Mouse (Mus musculus): Measurements from ENCODE around the gene Kank2.
"Not testable (repeated sequence)": the region's sequence is repeated elsewhere in the genome, so short reads cannot be mapped to it uniquely, and the experiment has no call there.

Gene Kank2

DNA sequence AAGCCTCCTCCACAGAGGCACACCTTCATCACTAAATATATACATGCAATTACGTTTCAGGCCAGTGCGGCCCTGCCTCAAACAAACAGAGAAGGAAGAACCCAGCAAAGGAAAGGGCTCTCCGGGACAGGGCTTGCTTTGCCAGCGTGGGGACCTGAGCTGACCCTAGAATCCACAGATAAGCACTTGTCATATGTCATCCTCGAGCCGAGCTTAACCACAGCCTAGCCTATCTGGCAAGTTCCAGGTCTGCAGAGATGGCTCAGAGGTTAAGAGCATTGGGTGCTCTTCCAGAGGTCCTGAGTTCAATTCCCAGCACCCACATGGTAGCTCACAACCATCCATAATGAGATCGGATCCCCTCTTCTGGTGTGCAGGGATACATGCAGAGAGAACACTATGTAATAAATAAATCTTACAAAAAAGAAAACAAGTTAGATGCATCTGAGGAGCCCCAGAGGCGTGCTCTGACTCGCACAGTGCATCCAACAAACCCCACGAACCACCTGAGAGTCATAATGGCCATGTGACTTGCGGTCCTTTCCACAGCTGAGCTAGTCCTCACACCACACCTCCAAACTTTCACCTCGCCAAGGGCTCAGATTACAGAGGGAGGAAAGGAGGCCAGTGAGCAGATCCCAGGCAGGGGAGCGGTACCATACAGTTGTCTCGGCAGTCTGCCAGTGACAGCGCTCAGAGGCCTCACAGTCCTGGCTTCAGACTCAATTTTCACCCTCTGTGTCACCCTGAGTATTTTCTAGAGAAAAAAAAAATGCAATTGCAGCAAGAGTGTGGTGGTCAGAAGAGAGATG lies 16.7 kb downstream of the Kank2 start:
- DNase-seq: peak in 1 of 2 experiments; percentile 43

DNA sequence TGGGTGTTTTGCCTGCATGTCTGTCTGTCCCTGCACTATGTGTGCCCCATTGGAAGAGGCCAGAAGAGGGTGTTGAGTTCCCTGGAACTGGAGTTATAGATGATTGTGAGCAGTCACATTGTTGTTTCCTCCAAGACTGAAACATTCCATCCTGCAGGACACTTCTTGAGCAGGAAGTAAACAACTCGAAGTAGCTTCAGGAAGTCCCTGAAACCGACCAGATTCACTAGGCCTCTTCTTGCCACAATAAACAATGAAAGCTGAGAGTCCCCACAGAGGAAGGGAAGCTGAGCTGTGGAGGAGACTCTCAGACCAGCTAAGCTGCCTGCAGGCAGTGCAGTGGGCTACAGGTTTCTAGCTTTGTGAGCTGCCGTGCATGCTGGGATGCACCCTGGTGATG lies 20.8 kb downstream of the Kank2 start:
- no peak for DNase-seq

DNA sequence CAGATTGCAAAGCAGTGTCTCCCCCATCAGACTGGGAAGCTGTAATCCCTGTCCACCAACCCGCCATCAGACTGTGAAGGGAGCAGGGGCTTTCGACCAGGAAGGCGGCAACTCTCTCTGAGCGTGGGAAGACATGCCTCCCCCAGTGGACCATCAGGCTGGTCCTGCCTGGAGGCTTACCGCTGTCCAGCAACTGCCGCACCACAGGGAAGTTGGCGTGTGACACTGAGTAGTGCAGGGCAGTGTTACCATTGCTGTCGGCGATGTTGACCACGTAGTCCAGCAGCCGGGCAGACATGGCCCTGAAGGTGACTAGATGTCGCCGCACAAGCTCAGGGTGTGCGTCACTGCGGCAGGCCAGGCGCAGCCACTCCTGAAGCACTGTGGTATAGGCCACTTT lies 24.2 kb downstream of the Kank2 start:
- DNase-seq: no peak

DNA sequence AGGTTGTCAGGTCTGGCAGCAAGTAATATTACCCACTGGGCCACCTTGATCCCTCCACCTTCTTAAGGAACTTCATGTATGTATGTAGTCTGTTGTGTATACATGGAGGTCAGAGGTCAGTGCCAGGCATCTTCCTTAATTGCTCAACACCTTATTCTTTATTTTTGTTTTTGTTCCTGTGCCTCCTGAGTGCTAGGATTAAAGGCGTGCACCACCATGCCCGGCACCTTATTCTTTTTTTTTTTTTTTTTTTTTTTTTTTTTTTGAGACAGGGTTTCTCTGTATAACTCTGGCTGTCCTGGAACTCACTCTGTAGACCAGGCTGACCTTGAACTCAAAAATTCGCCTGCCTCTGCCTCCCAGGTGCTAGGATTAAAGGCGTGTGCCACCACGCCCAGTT lies 25.1 kb downstream of the Kank2 start:
- not testable (repeated sequence) for DNase-seq

DNA sequence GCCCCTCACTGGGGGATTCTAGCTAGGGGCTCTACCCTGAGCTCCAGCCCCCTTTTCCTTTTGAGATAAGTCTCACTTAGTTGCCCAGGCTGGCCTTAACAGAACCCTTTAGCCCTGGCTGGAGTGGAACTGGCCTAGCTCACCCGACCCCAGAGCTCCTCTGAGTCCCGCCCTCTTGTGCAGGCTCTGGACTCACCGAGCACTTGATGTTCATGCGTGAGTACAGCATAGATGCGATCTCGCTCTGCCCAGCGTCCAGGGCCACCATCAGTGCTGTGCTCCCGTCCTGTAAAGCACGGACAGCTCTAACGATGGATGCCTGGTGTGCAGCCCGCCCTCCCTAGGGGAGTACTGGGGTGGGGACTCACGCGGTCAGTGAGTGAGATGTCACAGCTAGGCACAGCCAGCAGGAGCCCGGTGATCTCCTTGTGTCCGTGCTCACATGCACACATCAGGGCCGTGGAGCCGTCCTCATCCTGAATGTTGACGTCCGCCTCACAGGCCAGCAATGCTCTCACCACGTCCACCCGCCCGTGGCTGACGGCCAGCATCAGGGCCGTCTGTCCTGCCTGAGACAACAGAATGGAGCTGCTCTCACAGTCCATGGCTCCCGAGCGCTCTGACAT lies 28.9 kb downstream of the Kank2 start:
- DNase-seq: peak; percentile 56 to 61

DNA sequence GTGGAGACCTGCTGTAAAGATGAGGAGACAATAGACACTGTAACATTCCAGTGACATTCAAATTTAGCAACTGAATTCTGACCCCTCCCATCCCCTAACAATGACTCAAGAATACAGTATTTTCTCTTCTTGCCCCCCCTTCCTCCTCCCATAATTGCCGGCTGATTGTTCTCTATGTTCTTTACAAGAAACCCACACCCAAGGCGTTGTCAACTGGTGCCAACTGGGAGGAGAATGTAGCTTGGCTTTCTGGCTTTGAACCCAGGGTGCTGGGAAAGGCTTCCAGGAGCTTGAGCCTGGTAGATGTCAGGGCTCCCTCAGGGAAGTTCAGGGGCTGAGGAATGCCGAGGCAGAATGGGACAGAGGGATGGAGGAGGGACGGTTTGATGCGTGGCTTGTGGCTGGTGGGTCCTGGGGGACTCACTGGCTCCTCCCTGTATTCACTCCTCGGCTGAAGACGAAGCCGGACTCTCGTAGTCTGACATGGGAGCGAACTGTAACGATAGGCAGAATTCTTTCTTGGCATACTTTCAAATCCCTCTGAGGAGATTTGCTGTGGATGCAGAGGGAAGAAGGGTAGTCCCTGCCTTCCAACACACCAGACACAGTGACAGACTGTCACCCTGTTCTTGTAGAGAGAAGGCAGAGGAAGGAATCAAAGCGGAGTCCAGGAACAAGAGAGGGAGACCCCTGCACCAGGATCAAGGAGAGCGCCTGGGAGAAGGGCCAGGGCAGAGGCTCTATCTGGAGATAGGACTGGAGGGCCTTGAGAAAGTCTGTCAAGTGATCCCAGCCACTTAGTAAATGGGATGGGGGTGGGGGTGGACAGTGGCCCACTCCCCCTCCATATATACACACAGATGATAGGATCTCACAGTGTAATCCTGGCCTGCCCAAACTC lies 29.8 kb downstream of the Kank2 start:
- DNase-seq: peak; percentile 47 to 58

DNA sequence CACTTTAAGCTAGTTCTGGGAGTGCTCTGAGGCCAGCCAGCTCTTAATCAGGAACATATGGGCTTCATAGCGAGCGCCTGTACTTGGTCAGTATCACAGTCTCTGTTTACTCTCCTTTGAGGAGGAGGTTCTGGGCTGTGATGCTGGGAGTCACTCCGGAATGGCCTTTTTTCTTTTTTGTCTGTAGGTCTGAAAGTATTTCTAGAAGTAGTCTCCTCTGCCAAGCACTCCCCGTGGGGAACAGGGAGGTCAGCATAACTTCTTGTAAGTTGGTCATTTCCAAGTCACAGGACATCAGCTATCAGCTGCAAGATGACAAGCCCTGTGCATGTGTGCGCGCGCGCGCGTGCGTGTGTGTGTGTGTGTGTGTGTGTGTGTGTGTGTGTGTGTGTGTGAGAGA lies 30.6 kb downstream of the Kank2 start:
- peak; percentile 69 to 77 for DNase-seq

DNA sequence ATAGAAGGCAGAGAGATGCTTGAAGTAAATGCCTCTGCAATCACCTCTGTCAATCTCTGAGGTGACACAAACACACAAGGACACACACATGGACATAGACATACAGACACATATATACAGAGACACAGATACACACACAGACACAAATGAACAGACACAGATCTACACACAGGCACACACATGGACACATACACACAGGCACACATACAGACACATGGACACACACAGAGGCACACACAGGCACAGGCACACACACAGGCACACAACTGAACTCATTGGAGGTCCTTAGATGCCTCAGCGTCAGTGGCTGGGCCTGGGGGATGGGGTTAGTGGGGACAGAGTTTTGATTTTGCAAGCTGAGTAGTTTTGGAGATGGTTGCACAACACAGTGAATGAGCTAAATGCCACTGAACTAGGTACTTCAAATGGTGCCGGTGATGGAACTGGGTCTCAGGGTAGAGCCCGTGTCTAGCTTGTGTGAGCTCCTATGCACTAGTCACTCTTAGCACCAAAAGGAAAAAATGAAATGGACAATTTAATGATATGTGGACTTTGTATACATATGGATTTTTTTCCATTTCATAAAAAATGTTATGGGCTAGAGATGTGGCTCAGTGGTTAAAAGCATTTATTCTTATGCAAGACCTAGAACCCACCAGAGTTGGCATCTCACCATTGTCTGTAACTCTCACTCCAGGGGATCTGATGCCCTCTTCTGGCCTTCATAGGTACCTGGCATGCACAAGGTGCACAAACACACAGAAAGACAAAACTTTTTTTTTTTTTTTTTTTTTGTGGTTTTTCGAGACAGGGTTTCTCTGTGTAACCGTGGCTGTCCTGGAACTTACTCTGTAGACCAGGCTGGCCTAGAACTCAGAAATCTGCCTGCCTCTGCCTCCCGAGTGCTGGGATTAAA lies 34.2 kb downstream of the Kank2 start:
- DNase-seq: no peak

DNA sequence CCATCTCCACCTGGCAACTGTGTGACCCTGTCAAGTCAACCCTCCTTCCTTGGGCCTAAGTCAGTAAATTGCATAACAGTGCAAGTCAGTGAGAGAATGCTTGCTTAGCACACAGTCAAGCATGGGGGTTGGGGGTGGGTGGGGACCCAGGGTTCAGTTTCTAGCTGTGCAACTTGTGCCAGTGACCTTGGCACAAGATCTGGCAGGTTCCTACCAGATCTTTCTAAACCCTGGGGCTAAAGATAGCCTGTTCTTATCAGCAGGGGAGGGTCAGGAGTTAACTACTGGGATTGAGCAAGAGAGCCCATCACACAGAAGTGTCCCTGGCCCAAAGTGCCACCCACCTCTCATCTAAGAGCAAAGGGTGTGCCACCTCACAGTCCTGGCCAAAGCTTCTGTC lies 36.4 kb downstream of the Kank2 start:
- no peak for DNase-seq

DNA sequence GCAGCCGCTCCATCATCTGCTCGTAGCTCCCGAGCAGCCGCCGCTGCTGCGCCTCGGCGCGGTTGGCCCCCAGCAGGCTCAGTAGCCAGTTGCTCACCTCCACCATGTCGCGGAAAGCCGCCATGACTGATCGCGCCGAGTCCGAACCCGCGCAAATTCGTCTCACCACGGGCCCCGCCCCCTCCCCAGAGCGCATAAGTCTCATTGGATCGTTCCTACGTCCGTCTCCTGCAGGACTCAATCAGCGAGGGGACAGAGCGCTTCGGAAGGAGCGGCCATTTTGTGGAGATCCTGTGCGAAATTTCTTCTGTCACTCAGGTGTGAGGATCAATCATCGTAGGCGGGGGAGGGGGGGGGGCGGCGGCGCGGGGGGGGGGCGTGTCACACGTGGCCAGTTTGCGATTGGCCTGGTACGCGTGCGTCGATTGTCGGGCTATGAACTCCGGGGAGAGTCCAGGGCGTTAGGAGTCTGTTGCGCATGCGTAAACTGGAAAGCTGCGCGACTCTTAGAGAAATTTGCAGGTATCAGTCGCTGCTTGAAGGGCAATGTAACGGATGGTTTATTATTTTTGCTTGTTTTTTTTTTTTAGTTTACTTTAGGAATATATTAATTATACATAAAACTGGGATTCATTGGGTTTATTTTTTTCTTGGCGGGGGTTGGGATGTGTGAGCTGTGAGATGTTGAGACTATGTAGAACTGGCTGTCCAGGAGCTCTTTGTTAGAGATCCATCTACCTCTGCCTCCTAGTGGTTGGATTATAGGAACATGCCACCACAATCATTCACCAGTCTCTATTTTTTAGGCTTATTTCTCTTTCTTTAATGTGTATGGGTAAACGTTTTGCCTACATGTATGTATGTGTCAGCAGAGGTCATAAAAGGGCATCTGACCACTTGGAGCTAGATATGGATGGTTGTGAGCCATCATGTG lies 38.1 kb downstream of the Kank2 start, which contains the start of gene Spc24:
TSS of gene Spc24 (minus strand) at position 149 of the 934 bp plus-strand sequence.
- peak; percentile 95 to 97 for DNase-seq

DNA sequence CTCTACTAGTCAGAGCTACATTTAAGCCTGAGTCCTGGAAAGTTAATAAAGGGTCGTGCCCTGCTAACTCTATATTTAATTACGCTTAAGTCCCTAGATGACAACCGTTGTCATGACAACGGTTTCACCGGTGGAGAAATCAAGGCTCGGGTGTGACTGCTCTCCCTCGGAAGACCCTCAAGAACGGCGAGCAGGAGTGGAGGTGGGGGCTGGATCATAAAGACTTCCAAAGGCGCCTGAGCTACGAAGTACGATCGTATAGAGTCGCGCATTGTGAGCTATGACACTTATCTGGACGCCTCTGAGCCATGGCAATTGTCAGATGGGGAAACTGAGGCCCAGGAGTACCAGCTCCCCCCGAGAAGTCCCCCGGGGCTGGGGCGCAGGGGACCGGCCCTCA lies 38.8 kb downstream of the Kank2 start:
- no peak for DNase-seq

DNA sequence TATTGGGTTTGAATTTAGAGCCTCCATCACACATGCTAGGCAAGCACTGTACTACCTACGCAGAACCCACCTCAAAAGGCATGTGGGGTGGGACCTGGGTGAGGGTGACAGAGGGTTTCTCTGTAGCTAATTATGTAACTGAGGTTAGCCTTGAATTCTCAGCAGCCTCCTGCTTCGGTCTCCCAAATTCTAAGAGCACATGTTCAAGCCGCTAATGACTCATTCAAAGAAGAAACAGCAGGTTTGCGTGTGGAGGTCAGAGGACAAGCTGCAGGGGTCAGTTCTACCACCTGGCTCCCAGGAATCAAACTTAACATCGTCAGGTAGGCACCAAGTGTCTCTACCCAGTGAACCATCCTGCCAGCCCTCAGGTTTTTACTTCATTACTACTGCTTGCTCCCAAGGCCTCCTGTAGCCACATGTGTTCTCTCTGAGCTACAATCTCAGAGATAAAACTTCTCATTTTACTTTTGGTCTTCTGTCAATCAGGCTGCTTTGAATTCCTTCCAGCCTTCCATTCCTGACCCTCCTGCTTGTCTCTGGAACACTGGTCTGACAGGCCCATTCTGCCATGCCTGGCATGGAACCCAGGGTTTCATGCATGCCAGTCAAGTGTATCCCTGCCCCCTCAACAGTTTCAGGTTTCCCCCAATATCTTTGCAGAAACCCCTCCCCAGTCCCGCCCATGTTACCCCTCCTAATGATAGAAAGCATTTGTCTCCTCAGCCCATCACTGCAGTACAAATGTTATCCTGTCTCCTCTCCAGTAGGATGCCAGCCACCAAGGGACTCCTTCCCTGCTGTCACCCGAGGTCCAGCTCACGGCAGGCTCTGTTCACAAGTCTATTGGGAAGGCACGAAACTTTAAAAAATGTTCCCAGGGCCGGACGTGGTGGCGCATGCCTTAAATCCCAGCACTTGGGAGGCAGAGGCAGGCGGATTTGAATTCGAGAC lies 39.7 kb downstream of the Kank2 start:
- no peak for DNase-seq

DNA sequence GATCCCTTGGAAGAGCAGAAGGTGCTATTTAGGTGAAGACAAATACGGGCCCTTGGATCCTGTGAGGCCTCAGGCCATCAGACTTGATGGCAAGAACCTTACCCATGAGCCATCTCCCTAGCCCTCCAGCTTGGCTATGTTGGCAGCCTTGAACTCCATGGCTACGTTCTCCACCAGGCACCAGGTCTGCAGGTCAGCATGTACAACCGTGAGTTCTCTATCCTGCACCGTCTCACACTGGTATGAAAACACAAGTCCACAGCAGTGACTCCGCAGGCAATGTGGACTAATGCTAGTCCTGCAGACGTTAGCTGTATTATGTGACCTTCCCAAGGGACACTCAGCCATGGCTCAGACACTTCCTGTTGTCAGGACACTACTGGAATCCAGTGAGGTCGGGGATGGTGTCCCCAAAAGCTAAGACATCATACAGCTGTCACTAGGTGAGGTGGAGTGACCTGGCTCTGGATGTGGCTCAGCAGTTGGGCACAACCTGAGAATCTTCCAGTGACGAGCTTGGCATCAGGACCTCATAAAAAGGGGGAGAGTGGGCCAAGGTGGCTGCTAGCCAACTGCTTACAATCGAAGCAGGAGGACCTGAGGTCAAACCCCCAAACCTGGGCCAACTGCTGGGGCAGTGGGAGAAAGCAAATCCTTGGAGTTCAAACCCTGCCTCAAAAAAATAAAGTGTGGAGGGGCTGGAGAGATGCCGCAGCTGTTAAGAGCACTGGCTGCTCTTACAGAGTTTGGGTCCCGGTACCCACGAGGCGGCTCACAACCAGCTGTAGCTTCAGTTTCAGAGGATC lies 43.8 kb downstream of the Kank2 start:
- no peak for DNase-seq

DNA sequence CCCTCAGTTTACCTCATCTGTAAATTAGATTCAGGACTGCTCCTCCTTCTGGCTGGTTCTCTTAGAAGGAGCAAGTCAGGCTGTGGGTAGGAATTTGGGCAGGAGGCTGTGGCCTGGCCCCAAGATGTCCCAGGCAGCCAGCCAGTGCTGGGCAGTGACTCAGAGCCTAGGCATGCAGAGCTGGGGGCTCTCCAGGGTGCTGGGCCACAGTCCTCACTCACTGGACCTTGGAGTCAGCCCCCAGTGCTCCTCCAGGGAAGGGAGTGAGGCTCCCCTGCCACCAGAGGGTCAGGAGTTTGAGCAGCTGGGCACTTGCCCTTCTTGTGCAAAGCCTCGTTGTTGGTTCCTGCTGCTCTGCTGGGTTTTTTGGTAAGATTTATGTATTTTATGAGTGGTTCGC lies 44.5 kb downstream of the Kank2 start:
- DNase-seq: peak; percentile 80 to 84

DNA sequence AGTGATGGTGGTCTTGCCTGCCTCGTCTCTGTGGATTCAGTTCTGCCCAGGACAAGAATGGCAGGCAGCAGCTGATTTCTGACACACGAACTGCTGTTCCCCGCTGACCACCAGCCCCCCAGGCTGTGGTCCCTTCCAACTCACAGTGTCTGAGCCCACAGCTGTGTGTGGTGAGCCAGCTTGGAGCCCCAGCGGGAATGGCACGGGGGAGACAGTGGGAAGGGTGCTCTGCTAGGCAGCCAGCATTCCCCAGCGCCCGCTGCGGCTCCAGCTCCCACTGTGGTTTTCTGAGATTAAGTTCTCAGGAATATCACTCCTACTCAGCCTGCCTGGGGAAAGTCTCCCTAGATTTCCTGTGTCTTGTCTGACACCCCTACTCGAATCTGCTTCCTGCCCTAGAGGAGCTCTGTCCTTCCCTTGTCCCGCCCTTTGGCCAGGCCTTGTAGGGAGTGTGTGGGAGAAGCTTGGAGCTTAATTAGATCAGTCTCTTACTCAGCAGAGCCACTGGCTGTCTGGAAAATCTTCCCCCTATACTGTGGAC lies 46.2 kb downstream of the Kank2 start:
- DNase-seq: no peak

DNA sequence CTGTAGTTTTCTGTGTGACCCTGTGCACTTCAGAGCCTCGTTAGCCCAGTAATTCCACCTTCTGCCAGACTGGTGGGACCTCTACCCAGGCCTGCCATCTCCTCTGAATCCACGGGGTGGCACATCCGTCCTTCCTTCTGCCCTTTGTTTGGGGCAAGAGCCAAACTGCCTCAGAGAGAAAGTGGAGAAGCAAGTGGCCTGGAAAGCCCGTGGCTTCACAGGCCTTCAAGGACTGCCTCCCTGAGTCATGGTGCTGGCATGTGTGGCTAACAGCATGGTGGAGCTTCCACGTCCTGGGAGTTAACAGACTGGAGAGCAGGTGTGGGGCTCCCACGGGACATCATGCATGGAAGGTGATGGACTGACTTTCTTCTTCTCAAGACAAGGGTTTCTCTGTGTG lies 47.2 kb downstream of the Kank2 start:
- peak; percentile 46 to 51 for DNase-seq

DNA sequence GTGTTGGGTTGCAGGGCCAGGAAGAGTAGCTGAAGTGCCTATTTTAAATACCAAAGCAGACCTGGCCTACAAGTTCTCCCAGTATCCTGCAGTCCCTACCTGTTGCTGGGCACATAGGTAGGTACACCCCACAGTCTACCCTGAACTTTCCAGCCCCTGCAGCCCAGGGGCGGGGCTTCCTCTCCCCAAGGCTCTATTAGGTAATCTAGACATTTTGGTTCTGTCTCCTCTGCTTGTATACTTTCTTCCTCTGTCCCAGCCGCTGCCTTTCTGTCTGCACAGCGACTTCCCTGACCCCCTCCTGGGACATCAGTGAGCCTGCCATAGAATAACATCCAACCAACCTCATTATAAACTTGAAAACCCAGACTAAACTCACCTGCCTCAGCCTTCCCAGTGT lies 48.2 kb downstream of the Kank2 start:
- no peak for DNase-seq

DNA sequence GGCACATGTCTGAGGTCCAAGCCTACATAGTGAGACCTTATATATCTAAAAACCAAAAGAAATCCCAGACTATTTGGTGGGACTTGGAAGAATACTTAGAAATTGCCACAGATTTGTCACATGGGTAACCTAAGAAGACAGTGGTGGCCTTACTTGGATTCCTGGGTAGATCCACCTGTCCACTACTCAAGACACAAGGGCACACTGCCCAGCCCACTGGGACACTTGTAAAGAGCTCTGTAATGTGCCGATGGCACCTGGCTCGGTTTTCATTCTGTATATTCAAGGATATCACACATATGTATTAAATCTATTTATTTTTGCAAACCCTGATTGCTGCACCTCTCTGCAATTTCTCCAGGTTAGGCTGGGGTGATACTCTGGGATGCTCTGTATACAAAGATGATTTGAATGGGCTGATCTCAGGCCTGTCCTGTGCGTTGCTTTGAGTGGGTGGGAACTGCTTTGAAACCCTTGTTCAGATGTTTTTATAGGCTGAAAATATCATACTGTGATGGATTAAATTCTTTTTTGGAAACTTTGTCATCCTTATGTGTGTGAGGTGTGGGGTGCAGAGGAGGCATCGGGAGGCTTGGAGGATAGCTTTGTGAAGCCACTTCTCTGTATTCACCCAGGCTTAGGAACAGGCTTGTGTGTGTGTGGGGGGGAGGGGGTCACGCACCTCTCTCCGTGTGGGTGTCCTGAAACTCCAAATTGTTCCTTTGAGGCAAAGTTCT lies 49.0 kb downstream of the Kank2 start:
- DNase-seq: peak in 1 of 2 experiments; percentile 42

Data from cerebellum, postnatal 36 days (tissue).